Mouse (Mus musculus): ENCODE measurements around the gene Rxylt1. TPM values are rescaled to one million over a fixed set of nuclear protein-coding genes. Genes with fewer than 3 reads are reported as not detected.
A peak's percentile ranks its signal among the peaks of the same experiment; 100 is the strongest.

The Rxylt1 gene
- total RNA-seq (2021) (10 to 100 TPM; 36.6 to 42.6 TPM), polyA plus RNA-seq (2012; rRNA removed) (12.0 and 14.0 TPM in 2 replicates)
- long read RNA-seq, full-length matches to known transcripts: 41 of 58 reads
- long read RNA-seq, partial matches to known transcripts: 1 of 58 reads
- long read RNA-seq, other reads (novel, unspliced or antisense): 16 of 58 reads

DNA sequence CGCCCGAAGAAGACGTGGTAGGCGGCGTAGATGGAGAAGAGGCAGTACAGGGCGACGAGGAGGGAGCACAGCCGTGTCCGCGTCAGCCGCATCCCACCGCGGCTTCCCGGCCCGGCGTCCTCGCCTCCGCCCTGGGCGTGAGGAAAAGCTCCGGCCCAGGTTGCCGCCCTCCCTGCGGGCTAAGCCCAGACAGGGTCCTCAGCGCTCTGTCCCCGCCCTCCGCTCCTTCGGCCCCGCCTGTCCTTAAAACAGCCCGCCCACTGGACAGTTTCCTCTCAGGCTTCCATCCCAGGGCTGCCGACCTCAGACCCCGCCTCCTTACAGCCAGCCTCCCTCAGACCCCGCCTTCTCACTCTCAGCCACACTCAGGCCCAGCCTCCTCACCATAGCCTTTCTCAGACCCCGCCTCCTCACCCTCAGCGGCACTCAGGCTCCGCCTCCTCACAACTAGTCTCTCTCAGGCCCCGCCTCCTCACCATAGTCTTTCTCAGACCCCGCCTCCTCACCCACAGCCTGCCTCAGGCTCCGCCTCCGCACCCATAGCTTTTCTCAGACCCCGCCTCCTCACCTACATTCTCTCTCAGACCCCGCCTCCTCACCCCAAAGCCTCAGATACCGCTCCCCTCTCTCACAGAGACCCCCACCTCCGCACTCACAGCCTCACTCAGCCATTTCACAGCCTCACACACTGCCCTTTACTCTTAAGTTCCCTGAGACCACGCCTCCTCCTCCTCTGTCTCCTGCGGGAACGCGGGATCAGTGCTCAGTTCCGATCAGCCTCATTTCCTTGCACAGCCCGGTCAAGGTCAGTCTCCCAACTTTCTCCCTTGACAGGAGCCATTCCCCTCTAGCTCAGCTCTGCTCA, at the start of gene Rxylt1:
Gene Rxylt1 (minus strand): TSS at position 392 of the 865 bp plus-strand sequence.
- peak; percentile 99 for DNase-seq

DNA sequence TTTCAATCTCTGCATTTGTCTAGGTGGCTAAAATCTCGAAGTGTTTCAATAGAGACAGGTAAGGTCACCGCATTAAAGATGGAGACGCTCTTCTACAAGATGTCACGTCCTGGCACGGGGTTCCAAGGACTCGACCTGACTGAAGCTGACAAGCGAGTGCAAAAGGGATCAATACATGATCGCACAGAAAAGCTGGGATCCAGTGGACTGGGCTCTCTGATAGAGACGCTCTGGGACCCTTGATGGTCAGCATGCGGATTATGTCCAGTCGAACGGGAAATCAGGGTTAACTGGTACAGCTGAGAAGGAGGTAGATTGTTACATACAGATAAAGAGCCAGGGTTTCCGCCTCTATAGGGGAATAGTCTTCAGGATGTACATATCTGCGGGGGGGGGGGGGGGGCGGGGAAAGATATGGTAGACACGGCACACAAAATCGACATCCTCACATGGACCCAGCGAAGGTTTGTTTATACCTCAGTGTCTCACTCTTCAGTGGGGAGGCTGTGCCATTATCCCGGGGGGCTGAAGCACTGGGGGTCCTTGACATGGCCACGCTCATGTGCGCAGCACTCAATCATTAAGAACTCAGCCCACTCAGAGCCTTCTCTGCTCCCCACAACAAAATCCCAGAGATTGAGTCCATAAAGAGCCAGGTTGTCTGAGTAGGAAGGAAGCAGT, 24.3 kb upstream of the Rxylt1 start:
- DNase-seq: no peak

GRCm38 (mm10) chr10:122120500-122121289, 23.5 kb upstream of the Rxylt1 start:
- no peak for DNase-seq

- no peak for DNase-seq
Measured at GRCm38 (mm10) chr10:122119451-122119850, 22.3 kb upstream of the Rxylt1 start.

GRCm38 (mm10) chr10:122116636-122117035, 19.5 kb upstream of the Rxylt1 start:
- no peak for DNase-seq

DNA sequence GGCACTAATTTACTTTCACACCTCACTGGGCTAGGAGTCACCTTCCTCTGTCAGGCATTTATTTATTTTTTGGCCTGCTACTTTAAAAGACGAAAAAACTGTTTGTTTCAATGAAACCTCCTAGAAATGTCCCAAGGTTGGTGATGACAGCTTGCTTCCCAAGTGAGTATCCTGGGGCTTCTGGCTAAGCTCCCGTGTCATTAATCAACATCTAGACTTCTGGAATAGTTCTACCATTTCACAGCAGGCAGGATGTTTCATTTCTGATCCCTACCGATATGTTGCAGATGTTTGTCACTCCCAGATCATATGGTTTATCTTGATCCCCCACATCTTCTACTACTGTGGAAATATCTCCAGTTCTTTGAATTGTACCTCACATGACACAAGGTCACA, 9.5 kb upstream of the Rxylt1 start:
- DNase-seq: no peak

DNA sequence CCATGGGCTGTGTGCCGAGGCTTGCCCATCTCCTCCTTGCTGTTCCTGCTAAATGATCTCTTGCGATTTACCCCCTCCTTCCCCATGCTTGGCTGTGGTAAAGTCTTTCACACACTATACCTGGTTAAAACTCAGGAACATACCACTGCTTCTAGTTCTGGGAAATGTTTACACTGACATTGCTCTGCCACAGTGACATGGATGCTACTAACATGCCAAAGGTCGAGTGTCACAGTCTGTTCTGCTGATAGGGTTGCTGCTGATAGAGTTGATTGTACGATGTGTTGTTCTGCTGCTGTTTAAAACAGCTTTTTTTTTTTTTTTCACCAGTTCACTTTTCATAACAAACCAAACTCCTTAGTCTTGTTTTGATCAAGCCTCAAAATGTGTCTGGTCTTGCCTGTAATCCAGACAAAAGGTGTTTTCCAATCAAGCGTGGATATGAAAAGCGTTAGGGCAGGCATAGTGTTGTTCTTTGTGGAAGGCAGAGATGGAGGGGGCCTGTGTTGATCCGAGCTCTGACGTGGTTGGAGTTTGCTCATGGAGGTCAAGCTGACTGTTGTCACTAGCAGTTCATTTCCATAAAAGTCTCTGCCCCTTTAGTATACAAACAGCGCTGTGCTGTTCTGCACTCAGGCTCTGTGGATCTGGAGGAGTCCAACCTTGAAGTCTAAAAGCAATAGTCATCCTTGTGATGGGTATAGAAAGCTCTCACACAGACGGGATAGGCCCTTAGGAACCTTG, 8.9 kb upstream of the Rxylt1 start:
- DNase-seq: no peak

DNA sequence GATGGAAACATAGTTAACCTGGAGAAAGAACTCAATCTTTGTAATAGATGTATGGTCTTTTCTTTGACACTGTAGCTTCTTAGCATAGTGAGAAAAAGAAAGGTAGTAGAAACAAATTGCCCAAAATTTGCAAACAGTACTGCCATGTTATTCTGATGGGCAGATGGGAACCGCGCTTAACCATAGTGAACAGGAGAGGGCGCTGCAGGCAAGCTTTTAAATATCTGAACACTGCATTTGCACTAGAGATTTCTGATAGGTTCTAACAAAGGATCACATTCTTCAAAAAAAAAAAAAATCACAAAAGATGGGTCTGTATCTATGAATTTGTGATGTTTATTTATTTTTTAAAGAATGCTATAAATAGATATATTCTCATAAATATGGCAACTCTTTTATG, 8.2 kb upstream of the Rxylt1 start:
- DNase-seq: peak; percentile 29

- DNase-seq: no peak
Measured at GRCm38 (mm10) chr10:122102675-122103074, 5.5 kb upstream of the Rxylt1 start.

DNA sequence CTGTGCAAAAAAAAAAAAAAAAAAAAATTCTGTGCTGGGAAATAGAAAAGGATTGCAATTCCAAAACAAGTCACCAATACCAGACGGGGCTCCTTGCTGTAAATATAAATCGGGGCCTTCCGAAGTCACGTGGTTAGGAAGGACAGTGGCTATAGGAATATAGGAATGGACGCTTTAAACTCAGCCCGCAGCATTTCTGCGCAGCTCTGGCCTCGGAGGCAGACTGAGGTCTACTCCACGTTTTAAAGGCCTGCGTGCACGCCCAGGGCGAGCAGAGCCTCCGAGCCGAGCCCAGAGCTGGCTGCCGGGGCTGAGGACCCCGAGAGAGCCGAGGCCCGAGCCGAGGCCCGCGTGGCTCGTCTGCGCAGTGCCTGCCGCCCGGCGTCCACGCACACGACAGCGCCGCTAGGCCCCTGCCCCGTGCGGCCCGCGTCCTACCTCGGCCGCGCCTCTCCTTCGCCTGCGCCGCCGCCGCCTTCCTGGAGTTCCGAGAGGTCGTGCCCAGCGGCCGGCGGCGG, 650 bp downstream of the Rxylt1 start:
- no peak for DNase-seq

DNA sequence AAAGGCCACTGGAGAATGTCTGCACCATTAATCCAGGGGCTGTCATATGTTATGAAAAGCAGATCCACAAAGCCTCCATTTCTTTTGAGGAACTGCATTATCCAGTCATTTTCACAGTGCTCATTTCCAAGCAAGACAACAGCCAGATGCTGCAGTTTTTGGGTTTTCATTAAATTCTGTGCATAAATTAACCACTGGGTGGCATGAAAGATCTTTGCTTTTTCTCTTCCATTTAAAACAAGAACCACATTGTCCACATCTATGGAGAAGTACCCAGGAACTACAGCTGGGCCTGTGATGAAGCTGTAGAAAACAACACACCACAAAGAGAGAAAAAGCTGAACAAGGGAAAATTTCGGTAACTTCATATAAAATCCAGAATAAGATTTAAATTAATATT, 6.7 kb downstream of the Rxylt1 start:
- no peak for DNase-seq

- no peak for DNase-seq
Measured at GRCm38 (mm10) chr10:122081352-122081751, 15.8 kb downstream of the Rxylt1 start.

GRCm38 (mm10) chr10:122069153-122069552, 28.0 kb downstream of the Rxylt1 start:
- no peak for DNase-seq

DNA sequence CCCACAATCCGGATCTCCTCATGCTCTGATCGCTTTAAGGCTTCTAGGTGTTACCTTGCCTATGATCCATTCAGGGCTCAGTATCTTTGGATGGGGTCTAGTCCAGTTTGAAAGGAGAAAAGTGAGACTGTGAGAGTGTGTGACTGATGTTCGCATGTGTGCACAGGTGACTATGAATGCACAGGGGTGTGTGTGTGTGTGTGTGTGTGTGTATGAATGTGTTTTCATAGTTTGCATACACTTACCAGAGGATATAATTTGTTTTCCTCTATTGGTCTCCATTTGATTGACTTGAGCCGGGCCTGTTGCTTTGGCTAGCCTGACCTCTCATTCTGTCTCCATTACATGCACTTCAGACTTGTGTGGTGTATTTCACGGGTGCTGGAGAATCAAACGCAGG, 41.3 kb downstream of the Rxylt1 start:
- DNase-seq: no peak

- DNase-seq: peak; percentile 36
Measured at GRCm38 (mm10) chr10:122054535-122054934, 42.6 kb downstream of the Rxylt1 start.

DNA sequence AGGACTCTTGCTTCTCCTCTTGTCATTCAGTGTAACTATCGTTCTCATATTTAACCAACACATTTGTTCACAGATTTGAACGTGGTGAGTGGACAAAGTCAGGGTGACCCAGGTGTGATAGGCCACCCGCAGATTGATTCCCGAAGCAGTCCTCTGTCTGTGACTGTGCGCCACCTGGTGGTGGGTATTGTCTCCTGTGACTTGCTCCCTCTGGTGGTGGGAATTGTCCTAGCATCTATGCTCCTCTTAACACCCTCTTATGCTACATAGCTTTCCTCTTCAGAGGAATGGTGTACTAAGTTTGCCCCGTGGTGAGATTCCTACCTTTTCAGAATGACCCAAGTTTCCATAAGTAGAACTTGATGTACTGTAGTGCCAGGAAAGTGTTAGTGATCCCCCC, 45.3 kb downstream of the Rxylt1 start:
- DNase-seq: peak; percentile 83

DNA sequence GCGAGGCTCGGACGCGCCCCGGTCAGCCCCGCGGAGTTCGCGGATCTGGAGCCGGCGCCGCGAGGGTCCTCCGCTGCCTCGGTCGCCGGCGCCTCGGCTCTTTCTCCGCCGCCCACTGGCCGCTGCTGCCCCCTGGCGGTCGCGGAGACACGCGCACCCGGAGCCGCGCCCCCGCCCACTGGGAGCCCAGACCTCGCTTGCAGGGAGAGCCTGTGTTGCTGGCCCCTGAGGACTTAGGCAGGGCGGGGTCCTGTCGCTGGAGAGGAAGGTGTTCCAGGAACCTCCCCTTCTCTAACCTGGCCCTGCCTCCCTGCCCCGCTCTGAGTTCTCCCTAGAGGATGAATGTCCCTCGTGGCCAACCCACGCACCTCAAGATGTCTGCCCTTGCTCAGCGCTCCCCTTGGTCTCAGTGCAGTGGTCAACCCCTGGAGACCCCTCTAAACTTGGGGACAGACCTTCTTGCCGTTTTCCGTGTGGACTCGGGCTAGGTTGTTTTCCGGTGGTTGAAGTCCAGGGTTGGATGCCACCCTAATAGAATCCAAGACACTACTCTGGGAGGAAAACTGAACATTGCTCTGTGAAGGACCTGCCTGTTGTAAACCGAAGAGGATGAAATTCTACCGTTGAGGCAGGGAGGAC, 49.3 kb downstream of the Rxylt1 start:
- DNase-seq: peak; percentile 89

GRCm38 (mm10) chr10:122046904-122047726, 50.1 kb downstream of the Rxylt1 start, which contains the start of gene Srgap1:
TSS of gene Srgap1 (minus strand) at chr10:122047315.
- peak; percentile 78 for DNase-seq

DNA sequence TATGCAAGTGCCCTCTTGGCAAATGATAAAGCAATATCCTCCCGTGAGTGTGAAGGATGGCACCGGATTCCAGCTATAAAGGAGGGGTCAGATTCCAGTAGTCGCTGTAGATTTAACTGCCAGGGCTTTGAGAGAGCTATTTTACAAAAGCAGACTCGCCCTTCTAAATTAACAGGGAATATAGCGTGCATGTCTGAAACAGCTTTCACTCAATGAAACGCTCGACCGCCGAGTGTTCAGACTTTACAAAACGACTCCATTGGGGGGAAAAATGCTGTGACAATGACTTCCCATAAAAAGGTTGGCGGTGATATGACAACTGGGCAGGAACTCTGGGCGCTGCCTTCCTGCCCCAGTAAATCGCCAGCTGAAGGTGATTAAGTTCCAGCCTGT, 50.7 kb downstream of the Rxylt1 start:
- no peak for DNase-seq

GRCm38 (mm10) chr10:122045946-122046345, 51.2 kb downstream of the Rxylt1 start:
- DNase-seq: no peak
